ENCODE assay signal across 19 mouse cellular contexts in the genomic region with DNA sequence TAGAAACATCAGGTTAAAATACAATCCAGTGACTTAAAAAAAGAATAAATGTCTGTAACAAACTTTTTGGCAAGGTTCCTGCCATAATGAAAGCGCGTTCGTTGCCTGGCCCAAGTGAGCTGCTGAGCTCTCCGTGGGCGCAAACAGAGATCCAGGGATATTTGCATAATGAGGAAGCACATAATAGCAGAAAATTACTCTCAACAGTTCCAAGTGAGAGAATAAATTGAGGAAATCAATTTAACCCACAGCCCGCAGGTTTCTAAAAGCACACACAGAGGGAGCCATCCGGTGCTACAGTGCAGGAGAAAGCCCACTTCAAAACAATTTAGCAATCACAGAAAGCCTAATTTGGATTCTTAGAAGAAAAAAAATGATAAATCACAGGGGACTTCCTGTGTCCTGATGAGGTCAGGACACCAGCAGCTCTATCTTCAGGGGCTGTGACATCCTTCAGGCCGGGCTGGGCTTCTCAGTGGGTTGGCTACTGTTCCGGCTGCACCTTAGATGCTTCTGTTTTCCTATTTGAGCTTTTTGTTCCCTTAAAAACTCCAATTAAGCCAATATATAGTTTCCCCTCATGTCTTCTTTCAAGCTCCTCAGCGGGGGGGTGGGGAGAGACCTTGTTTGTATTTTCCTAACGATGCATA. TPM values are rescaled to one million over a fixed set of nuclear protein-coding genes. Genes with fewer than 3 reads are reported as not detected.
A peak's percentile ranks its signal among the peaks of the same experiment; 100 is the strongest.
DNase-seq lines count a peak whose midpoint lies in the region; ATAC-seq lines count a peak whose summit lies in the region.
"Had no signal": no experiment of that assay in that cellular context is flagged by ENCODE, and none has a peak within 500 bp of the region (broad histone marks: within the 10 kb centered on the region; RNA-seq: fewer than 3 reads in every experiment).

No protein-coding gene starts in this region.

- H3K36me3 ChIP-seq in midbrain, embryonic 13.5 days = peaks cover 45% of the 10 kb centered on the region
- peaks cover 67% of the 10 kb centered on the region for H3K36me3 ChIP-seq in midbrain, embryonic 10.5 days
- H3K36me3 ChIP-seq in midbrain, embryonic 15.5 days (replicated peaks) = peaks cover 16% of the 10 kb centered on the region

- 0 out of 2 replicates have a peak, but pooled peaks have one; percentile 20 for ATAC-seq in midbrain, embryonic 13.5 days
- ATAC-seq in midbrain, embryonic 15.5 days (replicated peaks) = no peak; the same call in 1 of the 2 replicates
- ATAC-seq: intestine, embryonic 16.5 days had no signal

- no peak overlapping the region for H3K4me2 ChIP-seq in midbrain, embryonic 13.5 days (replicated peaks)
- no peak overlapping the region for H3K4me2 ChIP-seq in midbrain, embryonic 15.5 days
- H3K4me2 ChIP-seq: embryonic facial prominence, embryonic 15.5 days; lung, embryonic 14.5 days had no signal

- intact Hi-C loops in heart, postnatal 25 days (cut with DNase I) = no loop called here

- no peak overlapping the region for H3K4me3 ChIP-seq in midbrain, embryonic 13.5 days (replicated peaks)
- no peak overlapping the region for H3K4me3 ChIP-seq in midbrain, embryonic 10.5 days
- no peak overlapping the region for H3K4me3 ChIP-seq in midbrain, embryonic 15.5 days
- H3K4me3 ChIP-seq: embryonic facial prominence, embryonic 15.5 days had no signal

- WGBS in midbrain, embryonic 13.5 days = 61% methylated on average over 11 of the region's 11 CpGs
- WGBS in midbrain, embryonic 10.5 days = 82% methylated on average over 11 of the region's 11 CpGs
- 48% methylated on average over 11 of the region's 11 CpGs for WGBS in midbrain, embryonic 15.5 days

- H3K27me3 ChIP-seq in midbrain, embryonic 13.5 days = no peaks in the 10 kb centered on the region
- H3K27me3 ChIP-seq in midbrain, embryonic 10.5 days (ENCODE audit: low read depth, poor library complexity, severe bottlenecking) = no peaks in the 10 kb centered on the region
- no peaks in the 10 kb centered on the region for H3K27me3 ChIP-seq in midbrain, embryonic 15.5 days (replicated peaks)
- H3K27me3 ChIP-seq: embryonic facial prominence, embryonic 15.5 days had no signal

- no peak overlapping the region for H3K27ac ChIP-seq in midbrain, embryonic 13.5 days
- H3K27ac ChIP-seq in midbrain, embryonic 10.5 days (replicated peaks) = no peak overlapping the region
- peak overlapping the region; percentile 13; the same call in 1 of the 2 replicates for H3K27ac ChIP-seq in midbrain, embryonic 15.5 days
- H3K27ac ChIP-seq: embryonic facial prominence, embryonic 15.5 days had no signal

- peak; percentile 15 for DNase-seq in heart, adult 11 months
- DNase-seq in heart, postnatal 25 days (ENCODE audit: low spot score) = no peak
- DNase-seq in midbrain, embryonic 10.5 days (ENCODE audit: low spot score) = no peak
- peak; percentile 4 for DNase-seq in brain, embryonic 18.5 days (ENCODE audit: low read depth, low spot score)
- no peak for DNase-seq in ovary, adult 18-20 months (ENCODE audit: low spot score)
- DNase-seq in cerebellum, postnatal 25 days = no peak
- DNase-seq: adrenal gland, postnatal 10 days; B cell, adult 2 months; kidney, postnatal 10 days; lung, embryonic 14.5 days; thymus, adult 2 months had no signal

- H3K4me1 ChIP-seq in midbrain, embryonic 13.5 days (replicated peaks) = peaks cover 5% of the 10 kb centered on the region; the same call in 1 of the 2 replicates
- H3K4me1 ChIP-seq in midbrain, embryonic 10.5 days = no peaks in the 10 kb centered on the region
- 0 out of 2 replicates have a peak, but pooled peaks cover 4% of the 10 kb centered on the region for H3K4me1 ChIP-seq in midbrain, embryonic 15.5 days
- H3K4me1 ChIP-seq: embryonic facial prominence, embryonic 15.5 days had no signal

- no peak overlapping the region for H3K9ac ChIP-seq in midbrain, embryonic 13.5 days (replicated peaks)
- H3K9ac ChIP-seq in midbrain, embryonic 15.5 days = no peak overlapping the region
- H3K9ac ChIP-seq: embryonic facial prominence, embryonic 15.5 days; lung, embryonic 14.5 days had no signal

- H3K9me3 ChIP-seq in midbrain, embryonic 13.5 days = no peaks in the 10 kb centered on the region
- H3K9me3 ChIP-seq in midbrain, embryonic 10.5 days (replicated peaks) = no peaks in the 10 kb centered on the region
- H3K9me3 ChIP-seq in midbrain, embryonic 15.5 days = no peaks in the 10 kb centered on the region
- H3K9me3 ChIP-seq: embryonic facial prominence, embryonic 15.5 days had no signal

RNA-seq across cellular contexts. Expression of a gene that starts 54.9 kb away (rescaled TPM):
- total RNA-seq in heart, postnatal 25 days (2021) = not detected
- 19.4 and 28.6 TPM in 2 replicates for polyA plus RNA-seq in midbrain, embryonic 13.5 days (2015; fragmentation: Nextera tagmentation; extraction: Ambion mirVana)
- polyA plus RNA-seq in midbrain, embryonic 10.5 days (2016; fragmentation: Nextera tagmentation; extraction: Ambion mirVana) = 1.9 and 6.6 TPM in 2 replicates
- 25.1 and 28.6 TPM in 2 replicates for polyA plus RNA-seq in midbrain, embryonic 15.5 days (2015; fragmentation: Nextera tagmentation; extraction: Ambion mirVana)
- total RNA-seq: common myeloid progenitor, adult 5-6 weeks; granulocyte monocyte progenitor cell, adult 5-6 weeks; liver, adult 2 months; megakaryocyte, adult 5-6 weeks had no signal
- polyA plus RNA-seq: liver, adult 2 months had no signal

Comparison
In these comparisons a context has a peak if more than half of its experiments do, and no peak if none do; other contexts are left out.
1. DNase-seq: peak in heart, adult 11 months (single experiment) and brain, embryonic 18.5 days (single experiment); none in heart, postnatal 25 days (single experiment), midbrain, embryonic 10.5 days (single experiment), ovary, adult 18-20 months (single experiment) and cerebellum, postnatal 25 days (0 of 2).